Mouse (Mus musculus): Measurements from ENCODE around the gene Shld2. TPM values are rescaled to one million over a fixed set of nuclear protein-coding genes. Genes with fewer than 3 reads are reported as not detected.
"Not testable (repeated sequence)": the region's sequence is repeated elsewhere in the genome, so short reads cannot be mapped to it uniquely, and the experiment has no call there.

The Shld2 gene
- total RNA-seq, 1 experiment from 2014 or later: 17.9 TPM

DNA sequence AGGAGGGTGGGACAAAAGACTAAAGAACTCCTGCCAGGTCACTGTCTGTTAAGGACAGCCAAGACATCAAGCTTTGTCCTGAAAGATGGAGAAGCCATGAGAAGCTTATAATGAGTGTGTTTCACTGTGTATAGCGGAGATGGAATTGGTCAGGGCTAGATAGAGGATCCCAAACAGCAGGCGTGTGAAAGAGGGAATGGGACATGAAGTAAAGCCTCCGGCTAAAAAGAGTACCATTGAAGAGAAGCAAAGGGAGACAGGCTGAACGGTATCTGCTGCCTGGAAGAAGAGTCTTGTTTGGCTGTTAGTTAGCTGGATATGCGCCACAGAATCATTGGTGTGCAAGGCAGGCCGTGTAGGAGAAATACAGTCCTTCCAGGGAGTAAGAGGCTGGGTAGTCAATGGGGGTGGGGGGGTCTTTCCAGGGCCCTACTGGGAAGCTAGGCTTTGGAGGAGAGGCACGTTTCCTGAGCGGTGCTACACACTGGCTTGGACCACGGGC lies 20.4 kb upstream of the Shld2 start:
- no peak for ATAC-seq (replicated peaks in 1 of 2; ENCODE audit: insufficient read depth in 1 of 2, low FRiP score in 2 of 2, low TSS enrichment in 1 of 2, low read depth in 1 of 2, poor library complexity in 2 of 2, severe bottlenecking in 2 of 2)

DNA sequence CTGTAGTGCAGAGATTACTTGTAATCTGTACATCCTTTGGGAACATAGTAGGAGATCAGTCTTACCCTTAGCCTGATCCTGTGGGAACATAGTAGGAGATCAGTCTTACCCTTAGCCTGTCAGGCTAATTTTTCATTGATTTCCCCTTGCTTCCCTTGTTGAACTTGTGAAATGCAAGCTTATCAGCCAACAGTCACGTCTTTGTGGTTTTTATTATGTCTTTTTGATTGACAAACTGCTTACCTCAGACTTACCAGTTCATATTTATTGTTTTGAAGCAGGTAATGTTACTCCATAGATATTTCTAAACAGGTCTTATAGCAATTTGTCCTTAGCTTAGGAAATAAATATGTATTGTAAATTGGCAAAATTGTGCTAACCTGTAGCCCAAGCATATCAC lies 17.3 kb upstream of the Shld2 start:
- no peak for ATAC-seq (replicated peaks in 1 of 2; ENCODE audit: insufficient read depth in 1 of 2, low FRiP score in 2 of 2, low TSS enrichment in 1 of 2, low read depth in 1 of 2, poor library complexity in 2 of 2, severe bottlenecking in 2 of 2)

DNA sequence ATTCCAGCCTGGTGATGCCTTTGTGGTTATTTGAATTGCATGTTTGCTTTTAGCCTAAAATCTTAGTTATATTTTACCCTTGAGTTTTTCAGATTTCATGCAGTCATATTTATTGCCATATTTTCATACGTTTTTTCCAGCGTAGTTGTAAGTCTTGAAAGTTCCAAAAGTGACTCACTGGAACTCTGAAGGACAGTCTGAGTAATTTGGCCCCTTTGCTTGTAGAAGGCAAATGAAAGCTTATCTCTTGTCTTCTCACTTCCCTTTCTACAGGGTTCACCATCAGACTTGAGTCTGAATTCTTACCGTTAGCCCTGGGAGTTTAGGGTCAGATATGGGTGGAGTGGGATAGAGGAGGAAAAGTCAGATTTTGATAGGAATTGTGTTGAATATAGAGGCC lies 16.3 kb upstream of the Shld2 start:
- no peak for ATAC-seq (replicated peaks in 1 of 2; ENCODE audit: insufficient read depth in 1 of 2, low FRiP score in 2 of 2, low TSS enrichment in 1 of 2, low read depth in 1 of 2, poor library complexity in 2 of 2, severe bottlenecking in 2 of 2)

DNA sequence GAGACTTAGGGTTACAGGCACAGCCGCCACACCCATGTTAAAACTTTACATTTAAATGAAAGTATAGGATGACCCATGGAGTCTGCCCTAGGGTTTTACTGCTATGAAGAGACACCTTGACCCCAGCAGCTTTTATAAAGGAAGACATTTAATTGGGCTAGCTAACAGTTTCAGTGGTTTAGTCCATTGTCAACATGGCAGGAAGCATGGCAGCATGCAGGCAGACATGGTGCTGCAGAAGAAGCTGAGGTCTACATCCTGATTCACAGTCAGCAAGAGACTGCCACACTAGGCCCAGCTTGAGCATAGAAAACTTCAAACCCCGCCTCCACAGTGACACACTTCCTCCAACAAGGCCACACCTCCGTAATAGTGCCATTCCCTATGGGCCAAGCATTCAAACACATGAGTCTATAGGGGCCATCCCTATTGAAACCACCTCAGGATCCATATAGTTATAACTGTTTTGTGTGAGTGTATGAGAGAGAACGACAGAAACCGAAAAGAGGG lies 13.3 kb upstream of the Shld2 start:
- no peak for ATAC-seq (replicated peaks in 1 of 2; ENCODE audit: insufficient read depth in 1 of 2, low FRiP score in 2 of 2, low TSS enrichment in 1 of 2, low read depth in 1 of 2, poor library complexity in 2 of 2, severe bottlenecking in 2 of 2)

DNA sequence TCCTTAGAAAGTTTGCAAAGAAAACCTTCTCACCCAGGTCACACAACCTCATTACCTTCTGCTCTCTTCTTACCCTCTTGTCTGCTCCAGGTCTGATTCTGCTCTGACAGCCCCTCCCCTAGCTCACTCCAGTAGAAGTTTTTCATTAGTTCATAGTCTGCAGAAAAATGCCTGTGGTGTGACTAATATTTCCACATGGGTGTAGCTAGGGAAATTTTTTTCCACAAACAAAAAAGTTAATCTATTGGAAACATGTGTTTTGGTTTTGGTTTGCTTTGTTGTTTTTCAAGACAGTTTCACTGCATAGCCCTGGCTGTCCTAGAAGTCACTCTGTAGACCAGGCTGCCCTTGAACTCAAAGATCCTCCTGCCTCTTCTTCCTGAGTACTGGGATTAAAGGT lies 7.8 kb upstream of the Shld2 start:
- ATAC-seq (replicated peaks in 1 of 2; ENCODE audit: insufficient read depth in 1 of 2, low FRiP score in 2 of 2, low TSS enrichment in 1 of 2, low read depth in 1 of 2, poor library complexity in 2 of 2, severe bottlenecking in 2 of 2): no peak

DNA sequence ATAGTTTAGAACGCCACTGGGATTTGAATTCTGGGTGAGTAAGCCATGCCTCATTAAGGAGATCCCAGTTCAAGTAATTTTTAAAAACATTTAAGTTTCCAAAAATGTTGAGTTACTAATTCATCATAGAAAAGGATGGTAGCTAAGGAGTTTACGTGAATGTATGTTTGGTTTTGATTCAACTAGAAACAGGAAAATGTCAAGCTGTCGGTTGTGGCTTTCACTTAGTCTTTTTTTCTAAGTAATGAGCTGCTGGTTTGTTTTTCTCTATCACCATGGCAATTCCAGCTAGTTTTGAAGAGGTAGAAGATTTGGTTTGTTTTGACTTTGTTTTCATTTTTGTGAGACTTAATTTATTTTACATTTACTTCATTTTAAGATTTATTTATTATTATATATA lies 7.1 kb upstream of the Shld2 start:
- no peak for ATAC-seq (replicated peaks in 1 of 2; ENCODE audit: insufficient read depth in 1 of 2, low FRiP score in 2 of 2, low TSS enrichment in 1 of 2, low read depth in 1 of 2, poor library complexity in 2 of 2, severe bottlenecking in 2 of 2)

DNA sequence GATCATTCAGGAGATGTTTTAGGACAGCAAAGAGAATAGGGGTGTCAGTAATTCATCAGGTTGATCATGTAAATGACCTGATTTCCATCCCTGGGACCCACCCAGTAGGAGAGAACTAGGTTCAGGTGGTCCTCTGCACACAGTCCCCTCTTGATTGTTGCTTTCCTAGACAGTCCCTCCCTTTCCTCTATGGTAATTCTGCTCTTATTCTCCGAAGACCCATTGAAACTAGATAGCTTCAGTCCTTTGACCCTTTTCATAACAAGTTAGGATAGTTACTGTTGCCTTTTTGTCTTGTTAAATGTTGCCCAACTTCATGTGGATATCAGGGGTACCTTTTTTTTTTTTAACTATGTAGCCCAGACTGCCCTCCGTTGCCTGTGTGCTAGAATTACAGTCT lies 6.1 kb upstream of the Shld2 start:
- ATAC-seq (replicated peaks in 1 of 2; ENCODE audit: insufficient read depth in 1 of 2, low FRiP score in 2 of 2, low TSS enrichment in 1 of 2, low read depth in 1 of 2, poor library complexity in 2 of 2, severe bottlenecking in 2 of 2): no peak

DNA sequence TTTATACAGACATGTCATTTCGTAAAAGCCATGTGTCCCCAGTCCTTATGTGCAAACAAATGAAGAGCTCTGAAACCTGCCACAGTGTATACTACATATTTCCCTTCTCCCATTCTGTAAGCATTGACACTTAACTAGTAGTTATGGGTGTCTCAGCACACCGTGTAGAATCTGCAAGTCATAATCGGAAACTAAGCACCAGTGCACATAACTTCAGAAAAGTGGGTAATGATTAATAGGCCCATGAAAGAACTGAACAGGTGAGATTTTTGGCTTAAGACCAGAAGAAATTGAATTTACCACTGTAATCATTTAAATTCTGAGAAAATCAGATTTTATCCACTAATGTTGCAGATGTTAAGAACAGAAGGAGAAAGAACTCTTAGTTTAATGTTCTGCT lies 4.5 kb upstream of the Shld2 start:
- ATAC-seq (replicated peaks in 1 of 2; ENCODE audit: insufficient read depth in 1 of 2, low FRiP score in 2 of 2, low TSS enrichment in 1 of 2, low read depth in 1 of 2, poor library complexity in 2 of 2, severe bottlenecking in 2 of 2): no peak

DNA sequence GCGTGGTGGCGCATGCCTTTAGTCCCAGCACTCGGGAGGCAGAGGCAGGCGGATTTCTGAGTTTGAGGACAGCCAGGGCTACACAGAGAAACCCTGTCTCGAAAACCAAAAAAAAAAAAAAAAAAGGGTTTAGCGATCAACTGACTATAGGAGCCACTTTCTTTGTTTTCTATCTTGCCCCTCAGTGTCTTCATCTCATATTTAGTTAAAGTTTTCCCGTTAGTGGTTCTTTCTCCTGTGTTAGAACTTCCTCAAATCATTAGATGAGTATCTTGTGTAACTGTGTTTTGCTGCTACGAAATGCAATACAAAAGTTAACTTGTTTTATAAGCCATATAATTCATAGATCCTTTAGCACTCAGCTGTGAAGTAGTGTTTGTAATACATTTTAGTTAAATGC lies 4.1 kb upstream of the Shld2 start:
- ATAC-seq (replicated peaks in 1 of 2; ENCODE audit: insufficient read depth in 1 of 2, low FRiP score in 2 of 2, low TSS enrichment in 1 of 2, low read depth in 1 of 2, poor library complexity in 2 of 2, severe bottlenecking in 2 of 2): not testable (repeated sequence)

DNA sequence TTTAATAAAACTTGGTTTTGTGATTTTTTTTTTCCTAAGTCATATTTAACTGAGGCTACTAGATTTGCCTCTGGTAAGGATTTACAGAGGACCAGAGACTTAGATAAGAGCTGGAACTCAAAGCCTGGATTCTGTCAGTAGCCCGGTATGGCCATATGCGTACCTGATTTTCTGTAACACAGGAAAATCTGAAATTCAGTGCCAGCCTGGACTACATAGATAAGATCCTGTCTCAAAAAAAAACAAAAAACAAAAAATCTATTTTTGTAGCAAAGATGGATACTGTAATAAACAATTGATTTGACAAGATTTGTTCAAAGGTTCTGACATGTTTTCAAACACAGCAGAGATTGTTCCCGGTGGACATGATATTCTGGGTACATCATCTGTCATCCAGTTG lies 3.3 kb upstream of the Shld2 start:
- no peak for ATAC-seq (replicated peaks in 1 of 2; ENCODE audit: insufficient read depth in 1 of 2, low FRiP score in 2 of 2, low TSS enrichment in 1 of 2, low read depth in 1 of 2, poor library complexity in 2 of 2, severe bottlenecking in 2 of 2)

DNA sequence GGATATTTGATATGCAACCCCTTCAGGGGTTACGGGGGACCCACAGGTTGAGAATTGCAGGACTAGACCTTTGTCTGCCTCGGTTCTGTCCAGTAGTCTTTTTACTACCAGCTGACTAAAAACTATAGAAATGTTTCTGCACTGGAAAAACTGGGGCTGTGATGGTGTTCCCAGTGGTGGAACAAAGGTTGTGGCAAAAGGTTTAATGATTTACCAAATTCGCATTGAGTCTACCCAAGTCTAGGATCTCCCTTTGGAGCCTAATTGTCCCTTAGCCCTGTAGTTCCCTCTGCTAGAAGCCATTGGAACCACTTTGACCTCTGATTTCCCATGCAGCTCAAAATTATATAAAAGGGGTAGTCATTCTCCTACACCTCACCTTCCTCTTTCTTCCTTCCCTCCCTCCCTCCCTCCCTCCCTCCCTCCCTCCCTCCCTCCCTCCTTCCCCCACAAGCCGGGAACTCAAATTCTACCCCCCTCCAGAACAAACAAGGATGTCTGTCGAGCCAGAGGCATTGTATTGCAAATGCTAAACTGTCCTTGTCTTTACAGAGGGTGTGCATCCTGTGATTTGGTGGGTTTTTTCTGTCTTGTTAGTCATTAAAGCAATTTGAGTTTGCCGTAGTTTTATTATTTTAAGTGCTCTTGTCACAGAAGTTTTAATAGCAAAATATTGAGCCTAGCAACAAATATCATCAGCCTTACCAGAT lies 2.2 kb upstream of the Shld2 start:
- ATAC-seq (replicated peaks in 1 of 2; ENCODE audit: insufficient read depth in 1 of 2, low FRiP score in 2 of 2, low TSS enrichment in 1 of 2, low read depth in 1 of 2, poor library complexity in 2 of 2, severe bottlenecking in 2 of 2): no peak

DNA sequence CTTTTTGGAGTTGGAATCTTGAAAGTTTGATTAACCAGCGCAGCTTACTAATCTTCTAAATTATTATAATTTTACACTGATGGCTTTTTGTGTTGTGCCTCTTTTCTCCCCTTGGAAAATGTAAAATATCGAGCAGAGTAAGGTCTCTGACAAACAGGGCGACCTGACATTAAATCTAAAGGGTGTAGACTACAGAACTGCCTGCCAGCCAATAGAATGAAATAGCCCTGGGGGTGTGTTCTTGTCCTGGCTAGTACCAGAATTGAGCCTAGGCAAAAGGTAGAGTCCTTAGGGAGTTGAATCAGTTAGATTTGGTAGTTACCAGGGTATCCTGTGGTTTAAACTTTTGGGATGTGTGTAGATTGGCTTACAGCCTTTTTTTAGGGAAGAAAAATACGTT lies 1.4 kb upstream of the Shld2 start:
- ATAC-seq (replicated peaks in 1 of 2; ENCODE audit: insufficient read depth in 1 of 2, low FRiP score in 2 of 2, low TSS enrichment in 1 of 2, low read depth in 1 of 2, poor library complexity in 2 of 2, severe bottlenecking in 2 of 2): no peak

DNA sequence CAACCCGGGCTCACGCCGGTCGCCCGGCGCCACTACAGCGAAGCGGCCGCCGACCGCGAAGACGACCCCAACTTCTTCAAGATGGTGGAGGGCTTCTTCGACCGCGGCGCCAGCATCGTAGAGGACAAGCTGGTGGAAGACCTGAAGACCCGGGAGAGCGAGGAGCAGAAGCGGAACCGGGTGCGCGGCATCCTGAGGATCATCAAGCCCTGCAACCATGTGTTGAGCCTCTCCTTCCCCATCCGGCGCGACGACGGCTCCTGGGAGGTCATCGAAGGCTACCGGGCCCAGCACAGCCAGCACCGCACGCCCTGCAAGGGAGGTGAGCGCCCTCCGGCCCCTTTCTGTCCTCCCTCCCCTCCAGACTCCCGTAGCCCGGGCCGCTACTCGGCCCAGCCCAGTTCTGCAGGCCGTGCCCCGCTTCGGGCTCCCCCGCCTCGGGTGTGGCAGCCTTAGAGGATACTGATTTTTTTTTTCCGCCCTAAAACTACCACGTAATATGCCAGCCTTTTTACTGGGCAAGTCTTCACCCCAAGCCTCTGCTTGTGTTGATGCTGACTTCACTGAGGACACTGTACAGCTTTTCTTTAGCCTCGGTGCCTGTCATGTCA lies 833 bp upstream of the Shld2 start:
- peak; percentile 24 to 36; a peak in 3 of 4 replicates for ATAC-seq (replicated peaks in 1 of 2; ENCODE audit: insufficient read depth in 1 of 2, low FRiP score in 2 of 2, low TSS enrichment in 1 of 2, low read depth in 1 of 2, poor library complexity in 2 of 2, severe bottlenecking in 2 of 2)

DNA sequence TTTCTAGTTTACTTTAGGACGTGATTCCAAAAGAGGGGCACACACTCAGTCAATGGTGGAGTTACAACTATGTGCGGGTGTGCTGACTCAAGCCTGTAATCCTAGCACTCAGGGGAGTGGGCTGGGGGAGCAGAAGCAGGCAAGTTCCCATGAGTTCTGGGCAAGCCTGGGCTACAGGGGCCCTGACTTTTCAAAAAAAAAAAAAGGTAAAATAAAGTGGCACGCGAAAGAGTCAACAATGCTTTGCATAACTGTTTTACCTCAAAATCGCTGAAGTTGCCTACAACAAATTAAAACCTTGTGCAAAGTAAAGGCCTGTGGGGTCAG lies 423 bp downstream of the Shld2 start:
- no peak for ATAC-seq (replicated peaks in 1 of 2; ENCODE audit: insufficient read depth in 1 of 2, low FRiP score in 2 of 2, low TSS enrichment in 1 of 2, low read depth in 1 of 2, poor library complexity in 2 of 2, severe bottlenecking in 2 of 2)

DNA sequence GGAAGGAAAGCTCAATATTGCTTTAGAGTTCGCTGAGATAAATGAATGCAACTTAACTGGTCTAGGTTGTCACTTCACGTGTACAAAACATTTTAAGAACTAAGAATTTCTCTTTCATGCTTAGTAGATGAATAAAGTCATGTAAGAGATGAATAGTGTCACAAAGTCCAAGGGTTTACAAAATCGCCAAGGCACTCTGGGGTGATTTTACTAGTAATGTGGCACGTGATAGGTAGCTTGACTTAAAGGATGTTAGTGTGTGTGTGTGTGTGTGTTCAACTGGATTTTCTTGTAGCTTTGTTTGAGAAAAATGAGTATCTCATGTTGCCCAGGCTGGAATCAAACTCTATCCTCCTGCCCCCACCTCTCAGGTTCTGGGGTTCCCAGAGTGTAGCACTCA lies 1.0 kb downstream of the Shld2 start:
- ATAC-seq (replicated peaks in 1 of 2; ENCODE audit: insufficient read depth in 1 of 2, low FRiP score in 2 of 2, low TSS enrichment in 1 of 2, low read depth in 1 of 2, poor library complexity in 2 of 2, severe bottlenecking in 2 of 2): no peak

DNA sequence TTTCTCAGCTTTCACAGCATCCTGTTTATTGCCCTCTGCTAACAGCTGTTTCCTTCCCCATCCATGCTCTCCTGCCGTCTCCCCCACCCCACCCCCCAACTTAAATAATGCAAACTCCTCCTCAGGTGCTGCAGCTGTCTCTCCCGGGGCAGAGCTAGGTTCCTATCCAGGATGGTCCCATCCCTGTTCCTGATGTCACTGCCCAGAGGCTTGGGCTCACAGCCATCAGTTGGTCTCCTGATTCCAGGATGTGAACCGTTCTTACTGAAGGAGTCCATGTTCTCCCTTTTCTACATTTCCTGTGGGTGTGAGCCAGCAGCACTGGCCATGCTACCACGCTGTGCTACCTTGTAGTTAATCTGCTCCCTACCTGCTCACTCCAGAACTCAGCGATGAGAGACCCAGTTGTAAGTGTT lies 7.0 kb downstream of the Shld2 start:
- no peak for ATAC-seq (replicated peaks in 1 of 2; ENCODE audit: insufficient read depth in 1 of 2, low FRiP score in 2 of 2, low TSS enrichment in 1 of 2, low read depth in 1 of 2, poor library complexity in 2 of 2, severe bottlenecking in 2 of 2)

DNA sequence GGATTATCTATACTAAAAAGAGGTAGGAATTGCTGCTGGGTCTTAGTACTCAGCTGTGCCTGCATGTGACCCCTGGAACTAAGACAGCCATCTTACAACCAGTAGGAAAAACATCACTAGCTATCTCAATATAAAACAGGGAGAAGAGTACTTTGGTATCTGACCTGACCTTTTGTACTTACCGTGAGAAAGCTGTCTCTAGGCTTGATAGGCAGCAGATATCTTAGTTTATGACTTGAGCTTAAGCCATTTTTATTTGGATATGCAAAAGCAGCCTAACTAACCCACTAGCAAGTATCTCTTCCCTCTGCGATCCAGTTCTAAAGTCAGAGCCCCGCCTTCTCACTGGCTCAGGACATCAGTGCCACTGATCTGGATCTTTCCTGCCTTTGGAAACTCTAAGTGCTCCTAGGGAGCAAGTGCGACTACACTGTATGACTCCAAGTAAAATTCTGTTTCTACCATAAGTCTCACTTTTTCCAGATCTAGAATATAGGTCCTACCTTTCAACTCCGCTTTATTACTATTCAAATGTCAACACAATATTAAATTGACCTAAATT lies 7.5 kb downstream of the Shld2 start:
- ATAC-seq (replicated peaks in 1 of 2; ENCODE audit: insufficient read depth in 1 of 2, low FRiP score in 2 of 2, low TSS enrichment in 1 of 2, low read depth in 1 of 2, poor library complexity in 2 of 2, severe bottlenecking in 2 of 2): no peak

DNA sequence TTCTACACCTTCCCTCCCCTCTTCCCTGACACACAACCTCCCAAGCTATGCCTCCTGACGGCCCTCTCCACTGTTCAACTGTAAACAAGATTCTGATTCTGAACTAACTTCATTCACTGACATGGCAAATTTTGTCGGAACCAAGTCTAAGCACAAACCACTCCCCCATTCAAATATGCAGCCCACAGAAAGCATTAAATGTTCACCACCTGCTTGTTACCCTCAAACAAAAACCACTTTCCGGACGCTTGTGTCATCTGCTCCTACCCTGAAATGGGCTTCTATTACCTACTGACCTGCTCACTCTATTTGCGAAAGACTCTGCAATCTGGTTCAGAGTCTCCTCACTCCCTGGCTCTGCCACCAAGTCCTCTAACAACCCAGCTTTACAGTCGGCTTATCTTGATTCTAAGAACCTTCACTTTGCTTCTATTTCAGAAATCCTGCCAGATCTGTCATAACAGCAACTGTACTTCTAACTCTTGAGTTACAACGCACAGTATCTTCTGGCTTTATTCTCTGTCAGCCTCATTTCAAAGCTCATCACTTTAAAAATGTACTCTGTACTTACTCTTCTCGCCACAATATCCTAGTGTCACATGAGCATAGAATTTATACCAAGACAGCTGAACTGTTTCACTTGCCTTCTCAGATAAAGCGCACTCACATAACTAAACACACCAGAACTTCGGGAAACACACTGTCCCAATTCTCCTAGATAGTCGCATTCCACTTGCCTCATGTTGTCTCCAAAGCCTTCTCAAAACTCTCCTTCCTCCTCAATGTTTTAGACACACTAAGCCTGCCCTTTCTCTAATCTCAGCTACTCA lies 11.2 kb downstream of the Shld2 start:
- peak; percentile 34 to 57 for ATAC-seq (replicated peaks in 1 of 2; ENCODE audit: insufficient read depth in 1 of 2, low FRiP score in 2 of 2, low TSS enrichment in 1 of 2, low read depth in 1 of 2, poor library complexity in 2 of 2, severe bottlenecking in 2 of 2)

All from hematopoietic stem cell, adult 5-6 weeks (primary cell).